Mouse (Mus musculus) kidney, adult 2 months (tissue): ENCODE results near the gene Luc7l3. TPM values are rescaled to one million over a fixed set of nuclear protein-coding genes. Genes with fewer than 3 reads are reported as not detected.

Experiments used
- DNase-seq: peaks from one replicate; pipeline ENCODE4 v3.0.0; 2021
- H3K27ac ChIP-seq: fragments of 200-500 bp; 2 replicates; pipeline ENCODE4 v1.5.1; 2012; ENCODE audit warnings: low read depth, low read length, control low read depth, inconsistent platforms; ENCODE audit not compliant: insufficient read depth
- H3K27me3 ChIP-seq: fragments of 200-500 bp; replicated peaks from 2 replicates; pipeline ENCODE4 v1.6.1; 2012; ENCODE audit warnings: mild to moderate bottlenecking, moderate library complexity, low read length, inconsistent platforms; ENCODE audit not compliant: control insufficient read depth, insufficient read depth
- H3K36me3 ChIP-seq: fragments of 200-500 bp; 2 replicates; pipeline ENCODE4 v1.6.1; 2012; ENCODE audit warnings: mild to moderate bottlenecking, moderate library complexity, low read length, inconsistent platforms; ENCODE audit not compliant: control insufficient read depth, insufficient read depth
- H3K4me1 ChIP-seq: fragments of 200-500 bp; 2 replicates; pipeline ENCODE4 v1.6.1; 2011; ENCODE audit warnings: low read length; ENCODE audit not compliant: control insufficient read depth, insufficient read depth
- H3K4me3 ChIP-seq: fragments of 200-500 bp; 2 replicates; pipeline ENCODE4 v1.5.1; 2011; ENCODE audit warnings: mild to moderate bottlenecking, low read depth, low read length, control low read depth; ENCODE audit not compliant: insufficient read depth
- CTCF ChIP-seq: fragments of 200-500 bp; conservative IDR thresholded peaks from 2 replicates; pipeline ENCODE4 v1.5.1; 2011; ENCODE audit warnings: low read depth, mild to moderate bottlenecking, control low read depth, low read length, moderate library complexity, mixed read lengths; ENCODE audit not compliant: insufficient read depth, insufficient read length
- POLR2A ChIP-seq: fragments of 200-500 bp; IDR thresholded peaks from one replicate; pipeline ENCODE4 v1.6.1; 2011; ENCODE audit warnings: low read depth, low read length, control low read depth
- WGBS: fragments of 180-500 bp; shearing (Covaris S2); methylation state at CpG from one replicate; pipeline ENCODE4 v1.1.7; 2018; 5-methylcytosine and 5-hydroxymethylcytosine counted together
- polyA plus RNA-seq: library from polyadenylated mRNA; depleted of rRNA; stranded (reverse); fragments of >200 nt; gene quantifications from 2 replicates; pipeline ENCODE4 v1.2.3, GENCODE M21; 2012

Gene Luc7l3
- polyA plus RNA-seq, 1 experiment: 8.5 TPM

- 61% methylated on average over 5 of the region's 5 CpGs for WGBS
- TF ChIP-seq POLR2A (no peak), CTCF (no peak)
Observed at GRCm38 (mm10) chr11:94318056-94318455, 3.7 kb downstream of the Luc7l3 start.

GRCm38 (mm10) chr11:94317515-94317914, 4.3 kb downstream of the Luc7l3 start:
- Histone ChIP-seq H3K4me3 (no peak overlapping the region), H3K4me1 (peaks cover 32% of the 10 kb centered on the region), H3K27ac (no peak overlapping the region), H3K36me3 (peaks cover 1% of the 10 kb centered on the region; the same call in 1 of the 2 replicates), H3K27me3 (no peaks in the 10 kb centered on the region)
- 34% methylated on average over 4 of the region's 4 CpGs for WGBS
- DNase-seq: no peak
- TF ChIP-seq CTCF: no peak
- no peak for TF ChIP-seq POLR2A

More at GRCm38 (mm10) chr11:94318056-94318455, 3.7 kb downstream of the Luc7l3 start:
- Histone ChIP-seq H3K4me3 (no peak overlapping the region), H3K36me3 (peaks cover 1% of the 10 kb centered on the region; the same call in 1 of the 2 replicates), H3K27ac (no peak overlapping the region), H3K4me1 (peaks cover 34% of the 10 kb centered on the region), H3K27me3 (no peaks in the 10 kb centered on the region)
- no peak for DNase-seq

- no peak for DNase-seq
- H3K36me3 ChIP-seq: peaks cover 1% of the 10 kb centered on the region; the same call in 1 of the 2 replicates
Observed at GRCm38 (mm10) chr11:94317014-94317413, 4.8 kb downstream of the Luc7l3 start.

GRCm38 (mm10) chr11:94316528-94316927, 5.3 kb downstream of the Luc7l3 start:
- DNase-seq: no peak
- Histone ChIP-seq H3K4me1 (peaks cover 31% of the 10 kb centered on the region), H3K27me3 (no peaks in the 10 kb centered on the region), H3K36me3 (peaks cover 1% of the 10 kb centered on the region; the same call in 1 of the 2 replicates), H3K27ac (no peak overlapping the region), H3K4me3 (no peak overlapping the region)
- TF ChIP-seq POLR2A (no peak), CTCF (no peak)
- 66% methylated on average over 2 of the region's 2 CpGs for WGBS

More at GRCm38 (mm10) chr11:94317014-94317413, 4.8 kb downstream of the Luc7l3 start:
- Histone ChIP-seq H3K4me3 (no peak overlapping the region), H3K27ac (no peak overlapping the region), H3K27me3 (no peaks in the 10 kb centered on the region), H3K4me1 (peaks cover 31% of the 10 kb centered on the region)
- WGBS: 50% methylated on average over 1 of the region's 1 CpGs
- TF ChIP-seq POLR2A: no peak

- Histone ChIP-seq H3K27me3 (no peaks in the 10 kb centered on the region), H3K4me1 (peaks cover 35% of the 10 kb centered on the region), H3K36me3 (peaks cover 1% of the 10 kb centered on the region; the same call in 1 of the 2 replicates), H3K27ac (no peak overlapping the region), H3K4me3 (no peak overlapping the region)
- DNase-seq: no peak
- 50% methylated on average over 1 of the region's 1 CpGs for WGBS
- no peak for TF ChIP-seq POLR2A
- no peak for TF ChIP-seq CTCF
Observed at GRCm38 (mm10) chr11:94315308-94315707, 6.5 kb downstream of the Luc7l3 start.

GRCm38 (mm10) chr11:94314098-94314652, 7.6 kb downstream of the Luc7l3 start:
- DNase-seq: no peak
- Histone ChIP-seq H3K4me3 (no peak overlapping the region), H3K27me3 (no peaks in the 10 kb centered on the region), H3K4me1 (peaks cover 28% of the 10 kb centered on the region), H3K36me3 (peaks cover 1% of the 10 kb centered on the region; the same call in 1 of the 2 replicates), H3K27ac (no peak overlapping the region)
- WGBS: 31% methylated on average over 2 of the region's 2 CpGs
- TF ChIP-seq CTCF: no peak
- no peak for TF ChIP-seq POLR2A

GRCm38 (mm10) chr11:94312733-94313132, 9.1 kb downstream of the Luc7l3 start:
- peaks cover 1% of the 10 kb centered on the region; the same call in 1 of the 2 replicates for H3K36me3 ChIP-seq
- TF ChIP-seq CTCF (no peak), POLR2A (no peak)

More at GRCm38 (mm10) chr11:94312733-94313132, 9.1 kb downstream of the Luc7l3 start:
- Histone ChIP-seq H3K27me3 (no peaks in the 10 kb centered on the region), H3K4me1 (peaks cover 26% of the 10 kb centered on the region), H3K4me3 (no peak overlapping the region), H3K27ac (no peak overlapping the region)
- WGBS: 74% methylated on average over 1 of the region's 1 CpGs
- DNase-seq: no peak
